ENCODE assay signal across 8 mouse cellular contexts in the genomic region with DNA sequence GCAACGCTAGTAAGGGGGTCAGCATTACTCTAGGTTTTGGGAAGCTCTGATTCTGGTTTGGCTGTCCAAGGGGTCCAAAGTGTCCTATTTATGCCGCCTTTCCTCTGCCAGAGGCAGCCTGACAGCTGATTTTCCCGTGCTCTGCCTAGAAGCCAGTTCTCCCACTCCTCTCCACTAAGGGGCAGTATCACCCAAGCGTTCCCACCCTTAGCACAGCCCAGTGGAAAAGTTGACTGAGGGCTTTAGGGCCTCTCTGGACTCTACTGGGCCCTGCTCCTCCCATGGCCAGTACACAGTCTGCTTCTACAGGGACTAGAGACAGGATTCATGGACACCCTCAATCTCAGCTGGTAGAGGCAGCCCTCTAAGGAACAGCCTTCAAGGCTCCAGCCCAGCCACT. TPM values are rescaled to one million over a fixed set of nuclear protein-coding genes. Genes with fewer than 3 reads are reported as not detected.
A peak's percentile ranks its signal among the peaks of the same experiment; 100 is the strongest.
DNase-seq lines count a peak whose midpoint lies in the region; ATAC-seq and TF ChIP-seq lines count a peak whose summit lies in the region.

No protein-coding gene starts in this region.

- no peaks in the 10 kb centered on the region for H3K27me3 ChIP-seq in embryonic facial prominence, embryonic 14.5 days (replicated peaks; ENCODE audit: control insufficient read depth, insufficient read depth, low read length)
- peaks cover 12% of the 10 kb centered on the region for H3K27me3 ChIP-seq in heart, embryonic 10.5 days (ENCODE audit: insufficient read depth, poor library complexity, severe bottlenecking)
- no peaks in the 10 kb centered on the region for H3K27me3 ChIP-seq in kidney, adult 2 months (replicated peaks; ENCODE audit: control insufficient read depth, insufficient read depth, low read length)
- no peaks in the 10 kb centered on the region for H3K27me3 ChIP-seq in liver, embryonic 11.5 days (replicated peaks; ENCODE audit: control insufficient read depth, insufficient read depth, low read length)
- H3K27me3 ChIP-seq in stomach, embryonic 15.5 days (replicated peaks), result no peaks in the 10 kb centered on the region

- ATAC-seq in embryonic facial prominence, embryonic 14.5 days (ENCODE audit: low read depth), result peak; percentile 84
- ATAC-seq in liver, embryonic 11.5 days (replicated peaks; ENCODE audit: low FRiP score), result peak; percentile 69
- peak; percentile 57 for ATAC-seq in monocyte, adult 5-6 weeks (replicated peaks; ENCODE audit: insufficient number of reproducible peaks, low FRiP score, low TSS enrichment, poor library complexity, severe bottlenecking)
- ATAC-seq in stomach, embryonic 15.5 days (ENCODE audit: insufficient read depth, low FRiP score, low read depth), result peak; percentile 71

- peaks cover 16% of the 10 kb centered on the region for H3K4me1 ChIP-seq in embryonic facial prominence, embryonic 14.5 days (ENCODE audit: control insufficient read depth, insufficient read depth, low read length)
- peaks cover 91% of the 10 kb centered on the region for H3K4me1 ChIP-seq in heart, embryonic 10.5 days
- peaks cover 7% of the 10 kb centered on the region; the same call in 1 of the 2 replicates for H3K4me1 ChIP-seq in kidney, adult 2 months (ENCODE audit: control insufficient read depth, insufficient read depth, low read length)
- peaks cover 60% of the 10 kb centered on the region for H3K4me1 ChIP-seq in liver, embryonic 11.5 days (replicated peaks; ENCODE audit: control insufficient read depth, insufficient read depth, low read length)
- H3K4me1 ChIP-seq in stomach, embryonic 15.5 days, result peaks cover 31% of the 10 kb centered on the region

- DNase-seq in CD4-positive helper T cell, adult 2 months (ENCODE audit: low read depth, low spot score), result peak; percentile 43
- DNase-seq in adrenal gland, postnatal 25 days, result peak; percentile 51
- peak; percentile 71 for DNase-seq in embryonic facial prominence, embryonic 14.5 days (ENCODE audit: low spot score)
- peak; percentile 90 for DNase-seq in heart, embryonic 10.5 days (ENCODE audit: low spot score)
- DNase-seq in kidney, adult 2 months, result peak; percentile 73
- DNase-seq in liver, embryonic 11.5 days (ENCODE audit: low spot score), result peak; percentile 67

- no peak overlapping the region for H3K27ac ChIP-seq in embryonic facial prominence, embryonic 14.5 days (replicated peaks; ENCODE audit: low read depth, low read length)
- peak overlapping the region; percentile 72 for H3K27ac ChIP-seq in heart, embryonic 10.5 days
- no peak overlapping the region for H3K27ac ChIP-seq in kidney, adult 2 months (ENCODE audit: insufficient read depth, low read depth, low read length)
- peak overlapping the region; percentile 8; the same call in 1 of the 2 replicates for H3K27ac ChIP-seq in liver, embryonic 11.5 days (ENCODE audit: low read depth, low read length)
- no peak overlapping the region for H3K27ac ChIP-seq in stomach, embryonic 15.5 days

- H3K4me2 ChIP-seq in embryonic facial prominence, embryonic 14.5 days (ENCODE audit: low read depth, low read length), result no peak overlapping the region
- no peak overlapping the region for H3K4me2 ChIP-seq in liver, embryonic 11.5 days
- no peak overlapping the region for H3K4me2 ChIP-seq in stomach, embryonic 15.5 days

- H3K36me3 ChIP-seq in embryonic facial prominence, embryonic 14.5 days (ENCODE audit: control insufficient read depth, insufficient read depth, low read length), result no peaks in the 10 kb centered on the region
- H3K36me3 ChIP-seq in heart, embryonic 10.5 days, result no peaks in the 10 kb centered on the region
- no peaks in the 10 kb centered on the region for H3K36me3 ChIP-seq in kidney, adult 2 months (ENCODE audit: control insufficient read depth, insufficient read depth, low read length)
- H3K36me3 ChIP-seq in liver, embryonic 11.5 days (ENCODE audit: control insufficient read depth, insufficient read depth, low read length), result peaks cover 4% of the 10 kb centered on the region; the same call in 1 of the 2 replicates
- no peaks in the 10 kb centered on the region for H3K36me3 ChIP-seq in stomach, embryonic 15.5 days

- no peak overlapping the region for H3K9ac ChIP-seq in embryonic facial prominence, embryonic 14.5 days (ENCODE audit: low read depth, low read length)
- no peak overlapping the region for H3K9ac ChIP-seq in liver, embryonic 11.5 days (ENCODE audit: low read depth, low read length)
- 0 out of 2 replicates have a peak overlapping the region, but pooled peaks have one; percentile 4 for H3K9ac ChIP-seq in stomach, embryonic 15.5 days

- TF ChIP-seq CTCF in kidney, adult 2 months (conservative IDR thresholded peaks at IDR 0.05; ENCODE audit: insufficient read depth, insufficient read length, low read depth, low read length), result peak; percentile 89

- no peak overlapping the region for H3K4me3 ChIP-seq in embryonic facial prominence, embryonic 14.5 days (ENCODE audit: low read depth, low read length)
- H3K4me3 ChIP-seq in heart, embryonic 10.5 days, result no peak overlapping the region
- H3K4me3 ChIP-seq in kidney, adult 2 months (ENCODE audit: insufficient read depth, low read depth, low read length), result no peak overlapping the region
- H3K4me3 ChIP-seq in liver, embryonic 11.5 days (ENCODE audit: low read depth, low read length), result no peak overlapping the region
- H3K4me3 ChIP-seq in stomach, embryonic 15.5 days (replicated peaks), result no peak overlapping the region

- no peak for TF ChIP-seq POLR2A in kidney, adult 2 months (IDR thresholded peaks at IDR 0.05; ENCODE audit: low read depth, low read length)

- 11% methylated on average over 4 of the region's 4 CpGs for WGBS in embryonic facial prominence, embryonic 14.5 days
- 7% methylated on average over 4 of the region's 4 CpGs for WGBS in heart, embryonic 10.5 days
- 11% methylated on average over 4 of the region's 4 CpGs for WGBS in kidney, adult 2 months
- 14% methylated on average over 4 of the region's 4 CpGs for WGBS in liver, embryonic 11.5 days
- WGBS in stomach, embryonic 15.5 days, result 7% methylated on average over 4 of the region's 4 CpGs

- no peaks in the 10 kb centered on the region for H3K9me3 ChIP-seq in embryonic facial prominence, embryonic 14.5 days (ENCODE audit: control insufficient read depth, low read length)
- no peaks in the 10 kb centered on the region for H3K9me3 ChIP-seq in heart, embryonic 10.5 days
- H3K9me3 ChIP-seq in liver, embryonic 11.5 days (ENCODE audit: control insufficient read depth, low read length), result no peaks in the 10 kb centered on the region
- H3K9me3 ChIP-seq in stomach, embryonic 15.5 days, result no peaks in the 10 kb centered on the region

RNA-seq across cellular contexts. Expression of a gene that starts 14.0 kb away (rescaled TPM):
- total RNA-seq in adrenal gland, postnatal 25 days (2021), result not detected in 2 replicates
- polyA plus RNA-seq in embryonic facial prominence, embryonic 14.5 days (2014; fragmentation: Nextera tagmentation; extraction: Ambion mirVana), result not detected in 2 replicates
- not detected in 2 replicates for polyA plus RNA-seq in heart, embryonic 10.5 days (2016; fragmentation: Nextera tagmentation; extraction: Ambion mirVana)
- not detected in 2 replicates for polyA plus RNA-seq in kidney, adult 2 months (2012; rRNA removed)
- not detected in 2 replicates for polyA plus RNA-seq in liver, embryonic 11.5 days (2014; fragmentation: Nextera tagmentation; extraction: Ambion mirVana)
- total RNA-seq in monocyte, adult 5-6 weeks (2017), result not detected in 3 replicates
- polyA plus RNA-seq in stomach, embryonic 15.5 days (2015; fragmentation: Nextera tagmentation; extraction: Ambion mirVana), result not detected in 2 replicates

RNA-seq across cellular contexts. Expression of a gene that starts 51.2 kb away (rescaled TPM):
- total RNA-seq in adrenal gland, postnatal 25 days (2021), result 12.7 and 16.1 TPM in 2 replicates
- 11.6 and 12.9 TPM in 2 replicates for polyA plus RNA-seq in embryonic facial prominence, embryonic 14.5 days (2014; fragmentation: Nextera tagmentation; extraction: Ambion mirVana)
- 20.8 and 21.4 TPM in 2 replicates for polyA plus RNA-seq in heart, embryonic 10.5 days (2016; fragmentation: Nextera tagmentation; extraction: Ambion mirVana)
- polyA plus RNA-seq in kidney, adult 2 months (2012; rRNA removed), result 11.9 and 14.5 TPM in 2 replicates
- 14.1 and 15.8 TPM in 2 replicates for polyA plus RNA-seq in liver, embryonic 11.5 days (2014; fragmentation: Nextera tagmentation; extraction: Ambion mirVana)
- total RNA-seq in monocyte, adult 5-6 weeks (2017), result 1.3 to 3.7 TPM (median 1.4 TPM) in 3 replicates
- 14.3 and 16.4 TPM in 2 replicates for polyA plus RNA-seq in stomach, embryonic 15.5 days (2015; fragmentation: Nextera tagmentation; extraction: Ambion mirVana)

Comparison
In these comparisons a context has a peak if more than half of its experiments do, and no peak if none do; other contexts are left out.
1. H3K27ac ChIP-seq: peak in heart, embryonic 10.5 days (single experiment) and liver, embryonic 11.5 days (single experiment); none in embryonic facial prominence, embryonic 14.5 days (single experiment), kidney, adult 2 months (single experiment) and stomach, embryonic 15.5 days (single experiment).
2. Peak in every context shown above with its lines, with median percentiles within 50 percentile points of each other: DNase-seq and ATAC-seq.